Mouse (Mus musculus) liver, adult 2 months (tissue): Measurements from ENCODE around the gene Cltc.

Source experiments
- CTCF ChIP-seq: fragments of 200-500 bp; IDR thresholded peaks from 2 replicates; pipeline ENCODE4 v1.5.1; 2011; ENCODE audit warnings: low read depth, low read length, control low read depth
- POLR2A ChIP-seq: fragments of 200-500 bp; IDR thresholded peaks from 2 replicates; pipeline ENCODE4 v1.6.1; 2011; ENCODE audit warnings: low read length, control low read depth; ENCODE audit not compliant: insufficient read depth; ENCODE audit errors: extremely low read depth

GRCm38 (mm10) chr11:86756156-86757141 is 916 bp downstream of the Cltc start:
- TF ChIP-seq CTCF (no peak), POLR2A (no peak)
